Mouse (Mus musculus) liver, embryonic 15.5 days (tissue): ENCODE results near the gene Ccdc82. TPM values are rescaled to one million over a fixed set of nuclear protein-coding genes. Genes with fewer than 3 reads are reported as not detected.

ENCODE experiments used
- ATAC-seq: fragments of 200-750 bp; cut with Nextera tagmentation; 2 replicates; pipeline ENCODE4 v1.8.0; 2017; ENCODE audit warnings: moderate number of reproducible peaks, mild to moderate bottlenecking, moderate library complexity; ENCODE audit not compliant: insufficient read depth
- H3K27ac ChIP-seq: fragments of 300-500 bp; sonication (generic); replicated peaks from 2 replicates; pipeline ENCODE4 v1.5.1; 2015; ENCODE audit warnings: mild to moderate bottlenecking, inconsistent platforms
- H3K27me3 ChIP-seq: fragments of 300-500 bp; sonication (generic); 2 replicates; pipeline ENCODE4 v1.6.1; 2015; ENCODE audit warnings: mild to moderate bottlenecking, inconsistent platforms
- H3K36me3 ChIP-seq: fragments of 300-500 bp; sonication (generic); replicated peaks from 2 replicates; pipeline ENCODE4 v1.6.1; 2015; ENCODE audit warnings: moderate library complexity, mild to moderate bottlenecking, inconsistent platforms
- H3K4me1 ChIP-seq: fragments of 300-500 bp; sonication (generic); replicated peaks from 2 replicates; pipeline ENCODE4 v1.6.1; 2015; ENCODE audit warnings: inconsistent platforms
- H3K4me2 ChIP-seq: fragments of 300-500 bp; sonication (generic); 2 replicates; pipeline ENCODE4 v1.6.1; 2015; ENCODE audit warnings: moderate library complexity, mild to moderate bottlenecking, inconsistent platforms
- H3K4me3 ChIP-seq: fragments of 300-500 bp; sonication (generic); replicated peaks from 2 replicates; pipeline ENCODE4 v1.5.1; 2015; ENCODE audit warnings: mild to moderate bottlenecking, inconsistent platforms
- H3K9ac ChIP-seq: fragments of 300-500 bp; sonication (generic); 2 replicates; pipeline ENCODE4 v1.6.1; 2015; ENCODE audit warnings: moderate library complexity, mild to moderate bottlenecking, inconsistent platforms
- H3K9me3 ChIP-seq: fragments of 300-500 bp; sonication (generic); replicated peaks from 2 replicates; pipeline ENCODE4 v1.6.1; 2016; ENCODE audit warnings: inconsistent platforms
- WGBS: fragments of 180-500 bp; shearing (Covaris S2); methylation state at CpG from one replicate; pipeline ENCODE4 v1.1.7; 2015; ENCODE audit warnings: mixed read lengths; ENCODE audit not compliant: insufficient replicate concordance; 5-methylcytosine and 5-hydroxymethylcytosine counted together
- polyA plus RNA-seq: library from polyadenylated mRNA; unstranded; fragments of >200 nt; fragmentation: Nextera tagmentation; extraction: Ambion mirVana; gene quantifications from 2 replicates; pipeline ENCODE4 v1.2.1, GENCODE M21; 2015

The Ccdc82 gene
- polyA plus RNA-seq, 1 experiment from 2014 or later, result 8.4 TPM

GRCm38 (mm10) chr9:13251251-13251650, 4.5 kb downstream of the Ccdc82 start:
- H3K4me3 ChIP-seq, result no peak overlapping the region
- 41% methylated on average over 2 of the region's 2 CpGs for WGBS
- H3K27me3 ChIP-seq, result no peaks in the 10 kb centered on the region
- peaks cover 20% of the 10 kb centered on the region for H3K36me3 ChIP-seq
- no peaks in the 10 kb centered on the region for H3K9me3 ChIP-seq
- H3K4me1 ChIP-seq, result peaks cover 16% of the 10 kb centered on the region
- ATAC-seq, result no peak
- H3K9ac ChIP-seq, result no peak overlapping the region
- H3K4me2 ChIP-seq, result no peak overlapping the region
- H3K27ac ChIP-seq, result no peak overlapping the region

GRCm38 (mm10) chr9:13256726-13257125, 10.0 kb downstream of the Ccdc82 start:
- Histone ChIP-seq H3K9ac (no peak overlapping the region), H3K27me3 (no peaks in the 10 kb centered on the region), H3K4me1 (no peaks in the 10 kb centered on the region), H3K4me3 (no peak overlapping the region), H3K4me2 (no peak overlapping the region), H3K9me3 (no peaks in the 10 kb centered on the region), H3K27ac (no peak overlapping the region), H3K36me3 (peaks cover 27% of the 10 kb centered on the region)
- ATAC-seq, result no peak
- 80% methylated on average over 1 of the region's 1 CpGs for WGBS

- Histone ChIP-seq H3K36me3 (peaks cover 17% of the 10 kb centered on the region), H3K9me3 (no peaks in the 10 kb centered on the region), H3K4me1 (no peaks in the 10 kb centered on the region), H3K4me2 (no peak overlapping the region), H3K27ac (no peak overlapping the region), H3K4me3 (no peak overlapping the region), H3K27me3 (no peaks in the 10 kb centered on the region), H3K9ac (no peak overlapping the region)
- no peak for ATAC-seq
- 87% methylated on average over 2 of the region's 2 CpGs for WGBS
Observed at GRCm38 (mm10) chr9:13258173-13258572, 11.4 kb downstream of the Ccdc82 start.

- no peak overlapping the region for H3K27ac ChIP-seq
- no peaks in the 10 kb centered on the region for H3K9me3 ChIP-seq
- H3K27me3 ChIP-seq, result no peaks in the 10 kb centered on the region
- no peak overlapping the region for H3K9ac ChIP-seq
- H3K4me2 ChIP-seq, result no peak overlapping the region
- H3K4me1 ChIP-seq, result no peaks in the 10 kb centered on the region
- no peak overlapping the region for H3K4me3 ChIP-seq
- ATAC-seq, result no peak
- H3K36me3 ChIP-seq, result peaks cover 7% of the 10 kb centered on the region
- WGBS, result 43% methylated on average over 3 of the region's 3 CpGs
Observed at GRCm38 (mm10) chr9:13260980-13261379, 14.2 kb downstream of the Ccdc82 start.

GRCm38 (mm10) chr9:13273219-13273618, 26.5 kb downstream of the Ccdc82 start:
- no peak overlapping the region for H3K4me3 ChIP-seq
- no peak for ATAC-seq
- WGBS, result 79% methylated on average over 1 of the region's 1 CpGs
- H3K9me3 ChIP-seq, result no peaks in the 10 kb centered on the region
- no peaks in the 10 kb centered on the region for H3K4me1 ChIP-seq
- H3K4me2 ChIP-seq, result no peak overlapping the region
- peaks cover 25% of the 10 kb centered on the region for H3K36me3 ChIP-seq
- H3K27me3 ChIP-seq, result no peaks in the 10 kb centered on the region
- H3K27ac ChIP-seq, result no peak overlapping the region
- H3K9ac ChIP-seq, result no peak overlapping the region

- no peak overlapping the region for H3K9ac ChIP-seq
- no peak overlapping the region for H3K4me2 ChIP-seq
- H3K4me3 ChIP-seq, result no peak overlapping the region
- no peak overlapping the region for H3K27ac ChIP-seq
- peaks cover 8% of the 10 kb centered on the region for H3K36me3 ChIP-seq
- 56% methylated on average over 2 of the region's 2 CpGs for WGBS
- no peaks in the 10 kb centered on the region for H3K27me3 ChIP-seq
- no peaks in the 10 kb centered on the region for H3K9me3 ChIP-seq
- ATAC-seq, result no peak
- no peaks in the 10 kb centered on the region for H3K4me1 ChIP-seq
Observed at GRCm38 (mm10) chr9:13287482-13287881, 40.7 kb downstream of the Ccdc82 start.

- peak overlapping the region; percentile 79 for H3K4me2 ChIP-seq
- under 1% methylated on average over 28 of the region's 28 CpGs for WGBS
- peak overlapping the region; percentile 61 for H3K4me3 ChIP-seq
- H3K4me1 ChIP-seq, result peaks cover 34% of the 10 kb centered on the region
- H3K27ac ChIP-seq, result 0 out of 2 replicates have a peak overlapping the region, but pooled peaks have one; percentile 24
- ATAC-seq, result peak; percentile 79
- H3K9ac ChIP-seq, result peak overlapping the region; percentile 48
- no peaks in the 10 kb centered on the region for H3K36me3 ChIP-seq
- no peaks in the 10 kb centered on the region for H3K9me3 ChIP-seq
- H3K27me3 ChIP-seq, result no peaks in the 10 kb centered on the region
Observed at GRCm38 (mm10) chr9:13296274-13297121, 49.7 kb downstream of the Ccdc82 start.

GRCm38 (mm10) chr9:13297122-13297667, 50.4 kb downstream of the Ccdc82 start:
- Histone ChIP-seq H3K9me3 (no peaks in the 10 kb centered on the region), H3K36me3 (no peaks in the 10 kb centered on the region), H3K4me2 (peak overlapping the region; percentile 79), H3K4me1 (peaks cover 34% of the 10 kb centered on the region), H3K27ac (0 out of 2 replicates have a peak overlapping the region, but pooled peaks have one; percentile 19), H3K4me3 (peak overlapping the region; percentile 61), H3K27me3 (no peaks in the 10 kb centered on the region), H3K9ac (peak overlapping the region; percentile 48; the same call in 1 of the 2 replicates)
- WGBS, result 2% methylated on average over 12 of the region's 12 CpGs
- ATAC-seq, result no peak

GRCm38 (mm10) chr9:13297668-13298512, 51.1 kb downstream of the Ccdc82 start, which contains the start of gene Maml2:
Gene Maml2 (plus strand): TSS chr9:13297957.
- Histone ChIP-seq H3K9ac (peak within 1 kb of the TSS; percentile 48), H3K27me3 (no peaks in the 10 kb centered on the region), H3K36me3 (no peaks in the 10 kb centered on the region), H3K4me1 (peaks cover 34% of the 10 kb centered on the region), H3K9me3 (no peaks in the 10 kb centered on the region), H3K4me2 (peak within 1 kb of the TSS; percentile 79), H3K4me3 (peak within 1 kb of the TSS; percentile 61), H3K27ac (0 out of 2 replicates have a peak within 1 kb of the TSS, but pooled peaks have one; percentile 24)
- peak; percentile 55 for ATAC-seq
- under 1% methylated on average over 23 of the region's 23 CpGs for WGBS

GRCm38 (mm10) chr9:13298513-13298878, 51.7 kb downstream of the Ccdc82 start:
- ATAC-seq, result no peak
- peak overlapping the region; percentile 79 for H3K4me2 ChIP-seq
- peak overlapping the region; percentile 61 for H3K4me3 ChIP-seq
- H3K27ac ChIP-seq, result 0 out of 2 replicates have a peak overlapping the region, but pooled peaks have one; percentile 24
- H3K9ac ChIP-seq, result peak overlapping the region; percentile 48; the same call in 1 of the 2 replicates
- no peaks in the 10 kb centered on the region for H3K9me3 ChIP-seq
- 4% methylated on average over 9 of the region's 9 CpGs for WGBS
- no peaks in the 10 kb centered on the region for H3K36me3 ChIP-seq
- H3K4me1 ChIP-seq, result peaks cover 34% of the 10 kb centered on the region
- no peaks in the 10 kb centered on the region for H3K27me3 ChIP-seq

- Histone ChIP-seq H3K4me1 (peaks cover 34% of the 10 kb centered on the region), H3K9me3 (no peaks in the 10 kb centered on the region), H3K27ac (no peak overlapping the region), H3K36me3 (no peaks in the 10 kb centered on the region), H3K27me3 (no peaks in the 10 kb centered on the region), H3K9ac (no peak overlapping the region), H3K4me3 (no peak overlapping the region), H3K4me2 (peak overlapping the region; percentile 79)
- WGBS, result 66% methylated on average over 6 of the region's 6 CpGs
- no peak for ATAC-seq
Observed at GRCm38 (mm10) chr9:13299190-13299589, 52.4 kb downstream of the Ccdc82 start.
